Mouse (Mus musculus) spleen, adult 12 weeks (tissue): ENCODE results near the gene Tmem59.

Experiments
- DNase-seq: peaks from one replicate; pipeline ENCODE4 v3.0.0; 2022; ENCODE audit warnings: low spot score

The Tmem59 gene

DNA sequence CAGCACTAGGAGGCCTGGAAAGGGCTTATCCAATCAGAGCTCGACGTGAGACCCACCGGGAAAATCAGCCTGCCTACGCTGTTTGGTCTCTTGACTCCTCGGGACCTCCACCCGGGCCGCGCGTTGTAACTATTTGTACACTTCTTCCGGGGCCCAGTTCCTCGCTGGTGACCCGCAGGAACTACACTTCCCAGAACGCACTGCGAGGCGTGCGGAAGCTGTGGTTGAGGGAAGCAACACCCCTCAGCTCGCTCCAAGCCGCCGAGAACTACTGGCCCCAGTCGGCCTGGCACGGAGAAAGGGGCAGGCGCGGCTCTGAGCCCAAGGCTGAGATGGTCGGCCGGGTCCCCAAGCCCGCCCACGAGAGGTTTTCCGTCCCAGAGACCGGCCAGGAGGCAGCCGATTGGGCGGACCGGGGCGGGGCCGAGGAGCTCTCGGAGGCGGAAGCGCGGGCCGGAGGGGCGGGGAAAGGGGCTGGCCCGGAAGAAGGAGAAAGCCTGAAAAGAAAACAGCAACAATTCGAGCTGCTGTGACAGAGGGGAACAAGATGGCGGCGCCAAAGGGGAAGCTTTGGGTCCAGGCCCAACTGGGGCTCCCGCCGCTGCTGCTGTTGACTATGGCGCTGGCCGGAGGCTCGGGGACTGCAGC is at the start of gene Tmem59:
TSS of gene Tmem59 (plus strand) at position 218 of the 648 bp plus-strand sequence.
- peak; percentile 98 for DNase-seq

DNA sequence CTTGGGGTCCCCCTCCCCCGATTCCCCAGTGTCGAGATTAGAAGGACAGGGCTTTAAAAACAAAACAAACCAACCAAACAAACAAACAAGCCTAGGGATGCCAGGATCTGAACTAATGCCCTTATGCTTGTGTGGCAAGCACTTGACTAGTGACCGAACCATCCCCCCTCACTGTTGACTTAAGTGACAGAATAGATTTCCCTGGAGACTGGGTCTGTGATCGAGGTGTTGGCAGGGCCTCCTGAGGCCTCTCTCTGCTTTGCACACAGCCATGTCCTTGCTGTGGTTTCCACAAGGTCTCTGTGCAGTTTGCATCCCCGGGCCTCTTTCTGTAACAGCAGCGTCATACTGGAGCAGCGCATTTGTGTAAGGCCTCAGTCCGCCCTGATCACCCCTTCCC is 48.8 kb upstream of the Tmem59 start:
- no peak for DNase-seq

DNA sequence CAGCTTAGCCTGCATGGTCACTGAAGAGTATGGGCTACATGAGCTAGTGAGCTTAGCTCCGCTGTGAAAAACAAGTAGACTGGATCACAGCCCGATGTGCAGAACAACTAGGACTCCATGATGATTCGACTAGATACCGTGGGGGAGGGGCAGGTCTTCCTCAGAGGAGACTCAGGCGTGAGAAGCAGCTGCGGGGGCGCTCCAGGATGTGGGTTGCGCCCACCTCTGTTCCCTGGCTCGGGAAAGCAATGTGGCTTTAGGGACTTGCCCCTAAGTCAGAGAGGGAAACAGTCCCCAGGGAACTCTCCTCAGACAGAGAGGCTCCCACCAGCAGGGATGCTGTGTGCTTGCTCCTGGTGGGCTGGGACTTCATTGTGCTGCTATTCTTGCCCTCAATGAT is 47.7 kb upstream of the Tmem59 start:
- no peak for DNase-seq

DNA sequence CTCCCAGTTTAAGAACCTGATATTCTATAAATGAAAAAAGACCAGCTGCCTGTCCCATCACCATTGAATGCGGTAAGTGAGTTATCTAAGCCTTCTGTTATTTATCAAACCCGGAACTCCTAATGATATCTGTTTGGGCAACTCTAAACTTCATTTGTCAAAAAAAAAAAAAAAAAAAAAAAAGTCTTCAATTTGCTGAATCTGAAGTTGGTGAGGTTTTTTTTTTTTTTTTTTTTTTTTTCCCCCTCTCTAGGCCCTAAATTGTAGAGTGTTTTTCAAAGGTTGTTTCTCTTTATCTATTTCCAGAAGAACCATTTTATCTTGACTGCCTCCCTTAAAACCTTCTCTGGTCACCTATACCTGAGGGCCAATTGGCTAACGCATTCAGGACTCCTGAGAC is 43.3 kb upstream of the Tmem59 start:
- no peak for DNase-seq

DNA sequence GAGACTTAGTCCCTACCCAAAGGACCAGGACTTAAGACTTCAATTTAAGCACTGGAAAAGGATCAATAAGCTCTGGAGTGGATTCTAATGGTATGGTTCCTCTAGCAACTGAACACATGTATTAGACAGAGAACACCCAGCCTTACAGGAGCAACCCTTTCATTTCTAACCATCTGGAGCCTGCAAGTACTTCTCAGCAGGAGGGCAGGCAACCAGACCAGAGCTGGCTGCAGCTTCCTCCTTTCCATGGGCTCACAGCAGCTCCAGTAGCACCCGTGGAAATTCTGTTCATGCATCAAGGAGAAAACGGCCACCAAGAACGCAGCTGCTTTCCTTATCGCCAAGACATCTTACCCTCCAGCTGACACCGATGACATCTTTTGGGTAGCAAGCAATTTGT is 42.5 kb upstream of the Tmem59 start:
- DNase-seq = no peak

DNA sequence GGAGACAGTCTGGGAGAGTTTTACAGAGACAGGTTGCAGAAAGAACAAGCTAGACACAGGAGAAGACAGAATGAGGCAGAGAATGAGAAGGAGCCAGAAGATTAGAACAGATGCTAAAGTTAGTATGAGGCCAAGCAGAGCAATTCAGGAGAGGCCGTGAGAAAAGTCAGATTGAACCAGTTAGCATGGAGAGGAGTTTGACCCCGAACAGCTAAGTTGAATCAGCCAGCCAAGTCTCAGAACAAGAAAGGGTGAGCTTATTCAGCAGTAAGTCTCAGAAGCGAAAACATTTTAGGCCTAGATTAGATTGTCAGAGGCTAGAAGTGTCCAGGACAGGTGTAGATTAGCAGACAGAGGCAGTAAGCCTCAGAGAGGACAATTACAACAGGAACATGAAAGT is 41.7 kb upstream of the Tmem59 start:
- no peak for DNase-seq

DNA sequence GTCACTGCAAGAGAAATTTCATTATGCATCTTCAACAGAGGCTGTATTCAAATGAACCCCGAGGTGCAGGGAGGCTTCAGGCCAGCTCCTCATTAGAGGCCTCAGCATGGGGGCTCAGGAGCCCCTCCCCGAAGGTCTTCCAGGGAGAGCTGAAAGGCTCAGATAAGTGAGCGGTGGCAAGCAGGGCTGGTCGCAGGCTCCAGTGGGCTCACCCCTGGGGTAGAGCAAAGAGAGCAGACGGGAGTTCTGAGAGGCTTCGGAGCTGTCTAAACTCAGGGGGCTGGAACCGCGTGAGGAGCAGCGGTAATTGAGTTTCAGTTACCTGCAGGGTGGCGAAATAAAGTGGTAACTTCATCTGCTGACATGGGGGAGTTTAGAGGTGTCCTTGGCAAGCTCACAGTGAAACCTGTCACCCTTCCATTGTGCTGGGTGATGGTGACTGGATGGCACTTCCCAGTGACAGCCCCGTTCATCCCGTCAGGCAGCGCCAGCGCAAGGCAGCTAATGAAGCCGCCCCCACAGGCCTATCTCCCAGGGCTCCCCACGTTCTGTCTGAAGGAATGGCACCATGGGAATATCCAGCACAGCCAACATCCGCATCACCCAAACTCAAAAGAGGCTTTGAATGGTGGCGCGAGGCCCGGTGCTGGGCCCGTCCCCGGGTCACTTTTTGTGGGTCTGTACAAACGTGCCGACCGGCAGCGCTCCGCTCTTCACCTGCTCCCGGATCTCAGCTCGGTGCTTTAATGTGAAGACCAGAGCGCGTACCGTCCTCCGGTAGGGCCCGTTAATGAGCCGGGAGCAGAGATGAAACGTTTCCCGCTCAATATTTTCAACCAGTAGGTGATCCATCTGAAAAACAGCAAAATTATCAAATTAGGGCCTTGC is 39.0 kb upstream of the Tmem59 start:
- DNase-seq = no peak

DNA sequence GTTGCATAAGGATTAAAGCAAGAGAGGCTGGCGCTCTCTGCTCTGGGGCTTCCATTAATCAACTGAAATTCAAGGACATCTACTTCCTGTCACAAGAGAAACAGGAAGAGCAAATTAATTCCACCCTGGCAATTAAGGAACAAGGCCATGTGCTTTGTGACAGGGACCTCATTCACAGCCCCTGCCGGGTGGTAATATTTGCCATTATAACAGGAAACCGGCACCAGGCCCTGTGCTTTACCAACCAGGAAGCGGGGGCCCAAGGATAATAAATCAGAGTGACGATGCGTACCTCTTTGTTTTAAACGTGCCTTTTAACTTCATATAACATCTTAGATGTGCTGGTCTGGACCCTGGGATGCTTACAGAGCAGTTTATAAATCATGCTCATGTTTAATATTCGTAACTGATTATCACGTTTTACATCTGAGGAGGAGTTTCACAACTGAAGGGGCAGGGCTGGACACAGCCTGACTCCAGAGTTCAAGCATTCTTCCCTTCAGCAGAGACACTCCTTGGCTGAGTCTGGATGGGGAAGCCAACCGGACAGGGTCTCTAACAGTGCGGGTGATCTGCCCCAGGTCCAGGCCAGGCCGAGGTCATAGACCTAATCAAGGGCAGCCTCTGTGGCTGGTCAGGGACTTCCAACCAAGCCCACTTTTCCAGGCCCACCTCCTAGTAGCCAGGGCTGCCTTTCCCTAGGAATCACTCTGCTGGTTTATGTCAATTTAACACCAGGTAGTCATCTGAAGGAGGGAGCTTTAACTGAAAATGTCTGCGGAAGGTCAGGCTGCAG is 38.2 kb upstream of the Tmem59 start:
- DNase-seq = no peak

DNA sequence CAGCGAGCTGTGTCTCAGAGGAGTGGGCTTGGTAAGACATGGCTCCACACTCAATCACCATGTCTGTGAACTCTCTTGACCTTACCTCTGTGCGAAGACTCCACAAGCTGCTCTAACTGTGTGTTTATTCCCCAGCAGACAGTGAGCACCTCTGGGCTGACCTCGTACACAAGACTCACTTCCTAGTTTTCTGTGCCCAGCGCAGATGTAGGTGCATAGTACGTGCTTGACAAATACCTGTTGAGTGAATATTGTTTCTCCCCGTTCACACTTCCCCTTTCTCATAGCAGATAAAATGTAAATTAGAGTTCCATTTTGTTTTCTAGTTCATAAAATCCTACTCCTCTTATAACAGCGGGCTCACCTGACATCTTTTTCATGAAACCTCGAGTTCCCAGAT is 34.7 kb upstream of the Tmem59 start:
- DNase-seq = no peak

DNA sequence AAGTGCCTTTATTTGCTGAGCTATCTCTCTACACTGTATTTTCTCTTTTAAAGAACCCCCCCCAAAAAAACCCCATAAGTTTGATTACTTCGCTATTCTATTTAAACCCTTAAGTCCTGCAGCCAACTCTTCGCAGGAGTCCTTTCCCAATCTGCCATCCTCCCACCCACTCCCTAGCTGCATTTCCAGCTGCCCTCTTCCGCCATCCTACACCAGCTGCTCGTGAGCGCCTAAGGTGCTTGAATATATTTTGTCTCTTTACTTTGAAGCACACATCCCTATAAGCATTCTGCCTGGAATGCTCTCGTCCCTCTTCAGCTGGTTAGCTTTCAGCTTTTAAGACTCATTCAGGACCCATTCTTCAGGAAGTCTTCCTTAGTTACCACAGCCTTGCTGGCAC is 27.2 kb upstream of the Tmem59 start:
- no peak for DNase-seq

DNA sequence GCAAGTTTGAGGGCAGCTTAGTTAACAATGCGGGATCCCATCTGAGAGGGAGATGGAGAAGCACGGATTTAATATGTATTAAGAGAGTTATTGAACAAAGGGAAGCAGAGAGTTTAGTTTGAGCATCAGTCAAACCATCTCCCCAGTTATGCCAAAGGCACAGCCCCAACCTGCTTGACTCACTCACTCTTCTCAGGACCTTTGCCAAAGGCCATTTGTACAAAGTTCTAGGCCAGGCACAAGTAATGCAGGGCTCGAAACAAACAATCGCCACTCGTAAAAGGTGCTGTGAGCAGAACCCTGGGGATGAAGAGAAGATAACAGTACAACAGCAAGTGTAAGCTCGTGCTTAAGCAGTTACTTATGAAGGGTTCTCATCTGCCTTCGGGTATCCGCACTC is 25.6 kb upstream of the Tmem59 start:
- DNase-seq = no peak

DNA sequence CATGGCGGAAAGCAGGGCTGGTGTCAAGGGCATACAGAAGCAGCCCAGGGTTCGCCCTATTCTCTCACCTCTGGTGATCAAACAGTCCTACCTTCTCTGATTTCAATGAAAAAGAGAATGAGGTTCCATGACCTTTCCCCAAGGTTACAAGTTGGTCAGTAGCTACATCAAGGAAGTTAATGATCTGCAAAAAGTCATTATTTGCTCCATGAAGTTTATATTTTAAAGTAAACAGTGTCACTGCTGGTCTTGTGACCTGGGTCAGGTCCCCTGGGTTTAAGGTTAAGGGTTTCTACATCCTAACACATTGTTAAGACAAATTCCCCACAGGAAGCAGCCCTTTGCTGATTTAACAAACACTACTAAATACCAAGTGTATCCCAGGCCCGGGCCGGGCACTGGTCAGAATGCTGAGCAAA is 21.2 kb upstream of the Tmem59 start:
- no peak for DNase-seq

DNA sequence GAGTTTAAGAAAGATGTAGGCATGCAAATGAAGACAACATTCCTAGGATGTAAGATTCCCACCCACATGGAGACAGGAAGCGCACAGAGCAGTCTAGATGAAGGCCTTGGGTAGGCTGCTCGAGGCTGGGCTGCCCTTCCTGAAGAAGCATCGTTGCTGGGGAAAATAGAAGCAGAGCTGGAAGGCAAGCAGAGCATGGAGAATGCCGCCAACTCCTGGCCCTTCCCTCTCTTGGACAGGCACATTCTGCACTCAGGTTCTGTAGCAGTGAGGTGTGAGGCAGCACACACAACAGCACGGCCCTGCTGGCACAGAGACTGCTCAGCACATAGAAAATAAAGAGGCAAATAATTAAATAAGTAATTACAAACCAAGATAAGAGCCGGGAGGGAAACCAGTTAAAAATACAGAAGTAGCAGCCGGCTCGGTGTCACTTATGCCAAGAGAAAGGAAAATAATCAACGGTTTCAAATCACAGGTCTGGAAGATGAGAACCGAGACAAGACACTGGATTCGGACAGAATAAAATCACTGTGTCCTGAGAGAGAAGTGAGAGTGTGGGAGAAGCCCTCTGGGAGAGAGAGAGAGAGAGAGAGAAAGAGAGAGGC is 18.9 kb upstream of the Tmem59 start:
- no peak for DNase-seq

DNA sequence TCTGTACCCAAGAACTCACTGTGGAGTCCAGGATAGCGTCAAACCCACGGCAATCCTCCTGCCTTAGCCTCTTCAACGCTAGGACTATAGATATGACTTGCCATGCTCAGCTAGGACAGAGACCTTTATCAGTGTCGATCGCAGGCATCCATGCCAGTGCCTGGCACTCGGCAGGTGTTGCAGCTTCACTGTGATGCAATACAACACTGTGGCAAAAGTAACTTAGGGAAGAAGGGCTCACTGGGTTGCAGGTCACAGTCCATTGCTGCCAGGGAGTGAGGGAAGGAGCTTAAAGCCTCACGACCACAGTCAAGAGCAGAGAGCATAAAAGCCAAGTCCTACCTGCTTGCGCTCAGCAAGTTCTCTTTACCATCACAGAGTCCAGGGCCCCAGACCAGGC is 18.0 kb upstream of the Tmem59 start:
- DNase-seq = no peak

DNA sequence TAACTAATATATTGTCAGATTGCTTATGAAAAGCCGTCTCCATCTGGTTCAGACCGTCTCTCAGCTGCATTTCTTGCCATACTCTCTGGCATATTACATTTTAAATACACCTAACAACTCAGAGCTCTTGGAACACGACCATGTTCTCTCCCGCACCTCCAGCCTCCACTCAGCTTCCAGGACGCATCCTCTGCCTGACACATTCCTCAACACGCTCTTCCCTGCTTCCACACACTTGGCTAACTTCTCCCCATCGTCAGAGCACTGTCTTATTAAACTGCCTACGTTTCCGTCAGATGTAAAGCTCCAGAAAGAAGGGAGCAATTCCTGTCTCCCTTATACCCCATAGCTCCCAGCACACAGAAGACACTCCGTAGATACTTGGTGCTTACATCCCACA is 14.9 kb upstream of the Tmem59 start:
- DNase-seq = no peak

DNA sequence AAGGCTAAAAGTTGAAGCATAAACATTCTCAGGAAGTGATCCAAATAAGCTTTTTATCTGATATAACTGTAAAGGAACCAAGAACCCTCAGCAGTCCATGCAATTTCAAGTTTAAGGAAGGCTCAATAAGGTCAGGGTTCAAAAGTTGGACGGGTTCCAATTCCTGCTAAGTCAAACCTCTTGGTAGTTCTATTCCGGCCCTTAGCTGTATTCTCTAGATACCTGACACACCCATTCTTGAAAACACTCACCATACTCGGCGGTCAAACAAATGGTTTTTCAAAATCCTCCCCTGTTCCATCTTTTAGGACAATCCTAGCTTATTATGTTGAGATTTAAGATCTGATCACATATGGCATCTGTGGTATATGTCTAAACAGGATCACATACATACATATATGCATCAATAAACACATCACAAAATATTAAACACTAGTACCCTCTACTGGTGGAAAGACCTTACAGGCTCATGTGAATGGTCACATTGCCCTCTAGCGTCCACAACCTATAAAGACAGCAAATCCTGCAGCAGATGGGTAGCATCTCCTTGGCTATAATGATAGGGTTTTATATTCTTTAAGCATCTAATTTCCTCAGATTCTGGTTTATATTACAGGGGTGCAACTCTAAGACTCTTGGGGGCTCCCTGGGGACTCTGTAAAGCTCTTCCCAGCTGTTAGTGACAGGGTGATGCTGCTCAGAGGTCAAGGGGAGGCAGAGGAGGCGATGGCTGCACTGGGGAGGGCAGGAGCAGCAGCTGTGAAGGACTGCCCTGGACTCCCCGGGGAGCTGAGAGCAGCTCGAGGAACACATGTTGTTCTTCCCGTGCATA is 14.2 kb upstream of the Tmem59 start:
- DNase-seq = peak; percentile 51

DNA sequence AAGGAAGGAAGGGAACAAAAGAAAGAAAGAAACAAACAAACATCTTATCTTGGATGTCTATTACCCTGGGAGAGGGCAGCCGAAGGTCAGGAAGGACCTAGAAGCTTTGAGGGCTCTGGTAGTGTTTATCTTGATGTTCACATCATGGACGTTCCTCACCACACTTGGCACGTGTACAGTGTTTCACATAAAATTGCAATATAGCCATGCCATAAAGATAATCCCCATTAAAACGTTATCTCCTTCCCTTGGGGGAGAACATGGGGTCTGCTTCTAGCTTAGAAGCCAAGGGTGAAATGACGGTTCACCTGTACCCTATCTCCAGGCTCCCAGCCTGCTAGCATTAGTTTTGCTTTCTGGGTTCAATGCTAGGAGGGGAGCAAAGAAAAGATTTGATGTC is 11.5 kb upstream of the Tmem59 start:
- DNase-seq = no peak

DNA sequence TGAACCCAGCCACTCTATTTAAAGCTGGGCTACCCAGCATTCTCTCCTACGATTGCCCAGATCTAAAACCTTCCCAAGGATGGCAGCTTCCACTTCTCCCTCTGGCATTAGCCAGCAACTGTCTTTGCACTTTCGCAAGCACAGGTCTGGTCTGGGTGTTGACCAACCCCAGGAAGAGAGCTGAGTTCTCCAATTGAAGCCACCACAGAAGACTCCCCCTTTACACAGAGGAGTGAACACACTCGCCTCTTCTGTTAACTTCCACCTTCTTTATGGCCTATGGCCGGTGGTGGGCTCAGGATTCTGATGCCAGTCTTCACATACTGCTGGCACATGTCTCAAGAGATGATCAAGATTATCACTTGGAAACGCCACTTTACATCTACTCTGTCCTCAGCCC is 10.4 kb upstream of the Tmem59 start:
- DNase-seq = no peak

DNA sequence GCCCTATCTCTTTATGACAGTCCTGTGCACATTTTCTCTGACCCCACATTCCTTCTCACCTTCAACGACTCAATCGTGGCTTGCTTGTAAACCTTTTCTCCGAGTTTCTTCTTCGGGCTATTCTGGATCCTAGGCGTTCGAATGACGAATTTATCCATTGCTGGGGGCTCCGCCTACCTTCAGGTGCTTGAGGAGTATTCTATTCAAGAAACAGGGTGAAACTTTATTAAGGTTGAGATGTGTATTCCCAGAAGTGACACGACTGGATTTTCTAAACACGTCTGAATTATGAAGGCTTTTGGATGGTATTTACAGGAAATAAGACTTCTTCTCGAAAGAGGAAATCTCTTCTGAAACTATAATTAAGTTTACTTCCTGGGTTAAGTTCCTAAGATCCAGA is 693 bp upstream of the Tmem59 start:
- DNase-seq = peak; percentile 6

DNA sequence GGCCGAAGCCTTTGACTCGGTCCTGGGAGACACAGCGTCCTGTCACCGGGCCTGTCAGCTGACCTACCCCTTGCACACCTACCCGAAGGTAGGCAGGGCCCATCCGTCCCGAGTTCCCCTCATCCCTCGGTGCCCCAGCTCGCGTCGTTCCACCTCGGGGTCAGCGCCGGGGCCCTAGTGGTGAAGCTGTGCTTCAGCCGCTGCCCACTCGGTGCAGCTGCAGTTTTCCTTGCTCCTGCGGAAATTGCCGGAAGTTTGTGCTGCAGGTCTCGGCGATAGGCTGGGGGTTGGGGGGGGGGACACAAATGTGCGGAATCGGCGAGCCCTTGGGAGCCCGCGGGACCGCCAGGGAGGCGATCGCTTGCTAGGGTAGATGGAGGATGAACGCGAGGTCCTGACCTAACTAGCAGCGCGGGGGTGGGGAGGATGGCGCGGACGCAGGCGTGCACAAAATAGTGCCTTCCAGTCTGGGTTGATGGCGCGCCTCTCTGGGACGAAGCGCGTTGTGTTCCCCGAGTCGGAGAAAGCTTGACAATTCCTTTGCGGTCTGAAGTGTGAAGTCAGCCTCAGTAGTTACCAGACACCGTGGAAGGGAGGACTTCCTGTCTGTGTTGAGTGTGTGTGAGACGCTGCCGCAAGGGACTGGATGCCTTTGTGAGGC is 761 bp downstream of the Tmem59 start, which contains the start of gene Tceanc2:
TSS of gene Tceanc2 (minus strand) at position 287 of the 661 bp plus-strand sequence.
- DNase-seq = peak; percentile 54

DNA sequence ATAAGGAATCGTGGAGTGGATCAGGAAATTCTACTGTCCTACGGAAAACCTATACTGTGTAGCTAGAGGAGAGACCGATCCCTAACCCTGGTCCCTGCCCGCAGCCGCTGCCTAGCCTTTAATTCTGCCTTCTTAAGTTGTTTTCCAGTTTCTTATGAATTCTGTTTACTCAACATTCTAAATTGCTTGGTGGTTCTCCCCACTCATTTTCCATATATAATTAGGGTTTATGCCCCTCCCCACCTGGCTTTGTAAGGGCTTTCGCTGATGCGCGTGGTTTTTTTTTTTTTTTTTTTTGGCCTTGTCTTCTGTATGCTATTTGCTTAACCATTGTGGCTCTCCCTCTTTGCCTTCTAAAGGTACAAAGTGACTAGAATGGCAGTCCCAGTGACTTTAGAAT is 1.4 kb downstream of the Tmem59 start:
- DNase-seq = no peak
